Mouse (Mus musculus) liver, embryonic 16.5 days (tissue): ENCODE data around the gene Banp. TPM values are rescaled to one million over a fixed set of nuclear protein-coding genes. Genes with fewer than 3 reads are reported as not detected.

Experiments
- ATAC-seq: fragments of 200-750 bp; cut with Nextera tagmentation; 2 replicates; pipeline ENCODE4 v1.8.0; 2017; ENCODE audit warnings: low read depth, mild to moderate bottlenecking, moderate number of reproducible peaks, moderate library complexity
- H3K27ac ChIP-seq: fragments of 300-500 bp; sonication (generic); 2 replicates; pipeline ENCODE4 v1.5.1; 2014; ENCODE audit warnings: mild to moderate bottlenecking, low read length
- H3K27me3 ChIP-seq: fragments of 300-500 bp; sonication (generic); 2 replicates; pipeline ENCODE4 v1.6.1; 2014; ENCODE audit warnings: low read depth, low read length, mixed read lengths; ENCODE audit not compliant: control insufficient read depth, insufficient read depth
- H3K36me3 ChIP-seq: fragments of 300-500 bp; sonication (generic); 2 replicates; pipeline ENCODE4 v1.6.1; 2014; ENCODE audit warnings: mild to moderate bottlenecking; ENCODE audit not compliant: control insufficient read depth, insufficient read depth
- H3K4me1 ChIP-seq: fragments of 300-500 bp; sonication (generic); 2 replicates; pipeline ENCODE4 v1.6.1; 2014; ENCODE audit warnings: low read depth, low read length, mixed read lengths; ENCODE audit not compliant: control insufficient read depth
- H3K4me2 ChIP-seq: fragments of 300-500 bp; sonication (generic); 2 replicates; pipeline ENCODE4 v1.6.1; 2014; ENCODE audit warnings: low read depth, low read length, mixed read lengths
- H3K4me3 ChIP-seq: fragments of 300-500 bp; sonication (generic); 2 replicates; pipeline ENCODE4 v1.5.1; 2014; ENCODE audit warnings: low read depth, mild to moderate bottlenecking, low read length
- H3K9ac ChIP-seq: fragments of 300-500 bp; sonication (generic); 2 replicates; pipeline ENCODE4 v1.6.1; 2014; ENCODE audit warnings: low read depth, low read length
- H3K9me3 ChIP-seq: fragments of 300-500 bp; sonication (generic); replicated peaks from 2 replicates; pipeline ENCODE4 v1.6.1; 2016; ENCODE audit warnings: low read length; ENCODE audit not compliant: control insufficient read depth
- WGBS: fragments of 180-500 bp; shearing (Covaris S2); extraction: QIAGEN DNeasy Blood & Tissue Kit; methylation state at CpG from one replicate; pipeline ENCODE4 v1.1.7; 2014; ENCODE audit not compliant: insufficient replicate concordance; 5-methylcytosine and 5-hydroxymethylcytosine counted together
- polyA plus RNA-seq: library from polyadenylated mRNA; unstranded; fragments of >200 nt; fragmentation: Nextera tagmentation; extraction: Ambion mirVana; gene quantifications from 2 replicates; pipeline ENCODE4 v1.2.1, GENCODE M21; 2015

The Banp gene
- polyA plus RNA-seq, 1 experiment from 2014 or later = 20.2 TPM

DNA sequence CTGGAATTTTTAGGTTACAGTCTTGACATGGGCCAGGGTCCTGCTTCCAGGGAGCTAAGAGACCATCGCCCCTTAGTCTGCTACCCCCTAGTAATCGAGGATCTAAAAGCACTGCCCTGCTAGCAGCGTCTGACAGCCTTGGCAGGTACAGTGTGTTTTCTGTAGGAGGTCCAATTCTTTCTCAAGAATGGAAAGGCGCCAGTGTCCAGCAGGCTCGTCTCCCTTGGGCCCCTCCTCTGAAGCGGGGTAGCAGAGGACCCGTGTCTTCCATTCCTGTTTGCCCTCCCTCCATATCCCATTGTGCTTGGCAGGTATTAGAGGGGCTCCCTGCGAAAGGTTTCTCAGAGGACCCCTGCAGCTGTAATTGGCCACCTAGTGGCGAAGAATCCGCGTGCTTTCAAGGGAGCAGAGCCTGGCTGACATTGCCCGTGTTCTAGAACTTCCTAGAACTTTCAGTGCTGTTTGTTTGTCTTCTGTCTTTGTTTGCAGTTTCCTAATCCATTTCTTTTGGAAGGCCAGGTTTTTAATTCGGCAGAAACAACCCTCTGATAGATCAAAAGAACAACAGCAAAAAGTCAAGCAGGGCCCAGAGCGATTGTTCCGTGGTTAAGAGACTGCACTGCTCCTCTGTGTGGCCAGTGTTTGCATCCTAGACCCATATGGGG is 97.8 kb downstream of the Banp start:
- Histone ChIP-seq H3K27ac (no peak overlapping the region), H3K4me3 (no peak overlapping the region), H3K9me3 (no peaks in the 10 kb centered on the region), H3K9ac (no peak overlapping the region), H3K27me3 (no peaks in the 10 kb centered on the region), H3K4me2 (no peak overlapping the region), H3K4me1 (no peaks in the 10 kb centered on the region), H3K36me3 (no peaks in the 10 kb centered on the region)
- WGBS = 55% methylated on average over 15 of the region's 15 CpGs
- ATAC-seq = no peak

GRCm38 (mm10) chr8:122049266-122049665 is 99.7 kb downstream of the Banp start:
- Histone ChIP-seq H3K4me2 (no peak overlapping the region), H3K9ac (no peak overlapping the region), H3K27me3 (no peaks in the 10 kb centered on the region), H3K4me1 (no peaks in the 10 kb centered on the region), H3K27ac (no peak overlapping the region), H3K9me3 (no peaks in the 10 kb centered on the region), H3K36me3 (no peaks in the 10 kb centered on the region), H3K4me3 (no peak overlapping the region)
- ATAC-seq = no peak
- WGBS = 54% methylated on average over 4 of the region's 4 CpGs

- Histone ChIP-seq H3K4me2 (no peak overlapping the region), H3K27me3 (no peaks in the 10 kb centered on the region), H3K36me3 (no peaks in the 10 kb centered on the region), H3K4me1 (no peaks in the 10 kb centered on the region), H3K4me3 (no peak overlapping the region), H3K27ac (no peak overlapping the region), H3K9ac (no peak overlapping the region), H3K9me3 (no peaks in the 10 kb centered on the region)
- ATAC-seq = no peak
- 66% methylated on average over 2 of the region's 2 CpGs for WGBS
These were observed 100.4 kb downstream of the Banp start for GRCm38 (mm10) chr8:122049923-122050322.

DNA sequence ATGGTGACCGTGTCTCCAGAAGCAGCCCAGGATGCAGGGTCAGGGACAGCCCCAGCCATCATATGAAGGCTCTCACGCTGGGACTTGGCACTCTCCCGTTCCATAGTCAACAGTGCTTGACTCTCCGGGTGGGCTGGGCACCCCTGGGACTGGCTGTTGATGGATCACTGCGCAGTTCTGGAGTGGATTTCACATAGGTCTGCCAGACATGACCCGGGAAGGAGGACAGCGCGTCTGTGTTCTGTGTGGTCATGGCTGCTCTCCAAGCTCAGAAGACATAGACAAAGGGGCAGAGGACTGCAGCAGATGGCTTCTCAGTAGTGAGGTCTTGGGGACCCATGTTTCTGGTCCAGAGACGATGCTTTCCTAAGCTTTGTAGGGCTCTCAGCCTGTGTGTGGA is 101.1 kb downstream of the Banp start:
- Histone ChIP-seq H3K9me3 (no peaks in the 10 kb centered on the region), H3K4me1 (no peaks in the 10 kb centered on the region), H3K4me2 (no peak overlapping the region), H3K36me3 (no peaks in the 10 kb centered on the region), H3K4me3 (no peak overlapping the region), H3K27ac (no peak overlapping the region), H3K27me3 (no peaks in the 10 kb centered on the region), H3K9ac (no peak overlapping the region)
- 73% methylated on average over 9 of the region's 9 CpGs for WGBS
- ATAC-seq = no peak

GRCm38 (mm10) chr8:122055321-122055720 is 105.8 kb downstream of the Banp start:
- Histone ChIP-seq H3K4me2 (no peak overlapping the region), H3K9me3 (no peaks in the 10 kb centered on the region), H3K27ac (no peak overlapping the region), H3K36me3 (no peaks in the 10 kb centered on the region), H3K4me1 (no peaks in the 10 kb centered on the region), H3K4me3 (no peak overlapping the region), H3K27me3 (no peaks in the 10 kb centered on the region), H3K9ac (no peak overlapping the region)
- no peak for ATAC-seq
- 47% methylated on average over 10 of the region's 10 CpGs for WGBS

GRCm38 (mm10) chr8:122056113-122056512 is 106.6 kb downstream of the Banp start:
- no peak overlapping the region for H3K9ac ChIP-seq
- WGBS = 26% methylated on average over 1 of the region's 1 CpGs
- no peak overlapping the region for H3K4me3 ChIP-seq
- H3K4me2 ChIP-seq = no peak overlapping the region
- H3K27ac ChIP-seq = no peak overlapping the region
- H3K9me3 ChIP-seq = no peaks in the 10 kb centered on the region
- no peaks in the 10 kb centered on the region for H3K4me1 ChIP-seq
- H3K27me3 ChIP-seq = no peaks in the 10 kb centered on the region
- ATAC-seq = no peak
- no peaks in the 10 kb centered on the region for H3K36me3 ChIP-seq

- no peaks in the 10 kb centered on the region for H3K9me3 ChIP-seq
- no peak overlapping the region for H3K4me3 ChIP-seq
- no peak overlapping the region for H3K4me2 ChIP-seq
- H3K9ac ChIP-seq = no peak overlapping the region
- no peak overlapping the region for H3K27ac ChIP-seq
- ATAC-seq = no peak
- H3K36me3 ChIP-seq = no peaks in the 10 kb centered on the region
- 53% methylated on average over 7 of the region's 7 CpGs for WGBS
- no peaks in the 10 kb centered on the region for H3K4me1 ChIP-seq
- H3K27me3 ChIP-seq = no peaks in the 10 kb centered on the region
These were observed 107.3 kb downstream of the Banp start for GRCm38 (mm10) chr8:122056882-122057281.

DNA sequence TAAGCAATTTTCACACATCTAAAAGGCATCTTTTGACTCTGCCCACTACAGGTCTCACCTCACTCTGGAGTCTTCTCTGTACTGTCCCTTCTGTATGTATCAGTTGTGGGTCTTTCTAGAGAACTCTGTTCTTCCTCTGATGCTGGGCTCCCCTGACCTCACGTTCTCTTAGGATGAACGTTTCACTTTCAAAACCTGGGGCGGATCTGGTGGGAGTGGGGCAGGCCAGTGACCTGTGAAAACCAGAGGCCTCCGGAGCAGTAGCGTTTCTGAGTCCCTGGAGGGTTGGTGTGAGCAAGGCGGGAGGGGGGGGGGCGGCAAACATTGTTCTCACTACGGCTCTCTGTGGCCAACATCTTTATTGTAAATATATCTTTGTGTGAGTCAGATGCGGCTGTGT is 109.0 kb downstream of the Banp start:
- H3K4me2 ChIP-seq = no peak overlapping the region
- no peaks in the 10 kb centered on the region for H3K27me3 ChIP-seq
- H3K4me3 ChIP-seq = no peak overlapping the region
- no peak overlapping the region for H3K27ac ChIP-seq
- H3K9me3 ChIP-seq = no peaks in the 10 kb centered on the region
- ATAC-seq = no peak
- no peaks in the 10 kb centered on the region for H3K36me3 ChIP-seq
- H3K4me1 ChIP-seq = no peaks in the 10 kb centered on the region
- no peak overlapping the region for H3K9ac ChIP-seq
- 49% methylated on average over 9 of the region's 9 CpGs for WGBS

DNA sequence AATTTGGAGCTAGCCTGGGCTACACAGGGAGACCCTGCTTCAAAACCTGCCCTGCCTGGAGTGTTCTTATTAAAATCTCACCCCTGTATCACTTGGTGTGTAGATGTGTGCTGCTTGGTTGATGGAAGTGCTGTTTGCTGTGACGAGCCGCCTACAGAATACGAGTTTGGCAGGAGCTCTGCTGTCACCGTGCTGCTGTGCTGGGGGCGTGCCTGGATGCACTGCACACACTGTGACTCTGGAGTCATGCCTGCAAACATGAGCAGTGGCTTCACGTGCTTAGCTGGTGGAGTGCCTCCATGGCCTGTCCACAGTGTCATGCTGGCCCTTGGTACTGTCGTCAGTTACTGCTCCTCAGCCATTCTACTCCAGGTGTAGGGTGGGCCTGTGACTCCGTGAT is 109.4 kb downstream of the Banp start:
- Histone ChIP-seq H3K27ac (no peak overlapping the region), H3K4me1 (no peaks in the 10 kb centered on the region), H3K27me3 (no peaks in the 10 kb centered on the region), H3K4me2 (no peak overlapping the region), H3K36me3 (no peaks in the 10 kb centered on the region), H3K9me3 (no peaks in the 10 kb centered on the region), H3K4me3 (no peak overlapping the region), H3K9ac (no peak overlapping the region)
- 69% methylated on average over 8 of the region's 8 CpGs for WGBS
- no peak for ATAC-seq
